Mouse (Mus musculus): ENCODE results near the gene Tshz2.

DNA sequence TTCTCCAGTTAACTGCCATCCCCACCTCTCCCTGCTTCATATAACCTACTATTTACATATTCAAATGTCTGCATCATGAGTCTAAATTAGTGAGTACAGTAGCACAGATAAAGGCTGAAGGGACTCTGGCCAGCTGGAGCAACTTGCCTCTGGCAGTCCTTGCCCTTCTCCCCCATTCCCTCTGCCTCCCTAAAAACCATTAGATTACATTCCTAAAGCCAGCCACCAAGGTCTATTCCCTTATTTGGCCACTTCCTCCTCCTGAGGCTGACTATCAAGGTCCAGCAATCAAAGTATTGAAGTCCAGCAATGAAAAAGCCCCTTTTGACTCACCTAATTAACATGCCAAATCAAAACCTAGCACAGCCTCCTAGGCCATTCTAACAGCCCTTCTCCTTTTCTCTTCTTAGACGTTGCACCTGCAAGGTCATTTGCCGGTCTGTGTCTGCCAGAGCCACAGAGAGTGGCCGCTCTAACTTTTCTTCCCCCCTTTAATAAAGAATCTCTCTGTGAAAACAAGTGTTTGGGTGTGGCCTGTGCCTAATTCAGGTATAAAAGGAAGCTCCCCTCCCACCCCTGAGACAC lies 286.4 kb downstream of the Tshz2 start:
- TF ChIP-seq CTCF (IDR thresholded peaks at IDR 0.05; ENCODE audit: control insufficient read depth, insufficient read depth, insufficient read length) (no peak), MYOD1 (IDR thresholded peaks at IDR 0.05; ENCODE audit: control insufficient read depth, insufficient read length, low read depth) (no peak), MAX (IDR thresholded peaks at IDR 0.05) (no peak), USF1 (IDR thresholded peaks at IDR 0.05; ENCODE audit: low read depth) (no peak), FOSL1 (IDR thresholded peaks at IDR 0.05; ENCODE audit: insufficient read depth, low read length, poor library complexity, severe bottlenecking) (no peak), MYOG (IDR thresholded peaks at IDR 0.05; ENCODE audit: control insufficient read depth, extremely low read depth, insufficient read length) (no peak), CEBPB (IDR thresholded peaks at IDR 0.05; ENCODE audit: low read depth) (no peak)
